Mouse (Mus musculus) hindbrain, embryonic 12.5 days (tissue): ENCODE results near the gene Vmn1r129. TPM values are rescaled to one million over a fixed set of nuclear protein-coding genes. Genes with fewer than 3 reads are reported as not detected.
"Not testable (repeated sequence)": the region's sequence is repeated elsewhere in the genome, so short reads cannot be mapped to it uniquely, and the experiment has no call there.

Source experiments
- ATAC-seq: fragments of 200-750 bp; cut with Nextera tagmentation; 2 replicates; pipeline ENCODE4 v1.8.0; 2017; ENCODE audit warnings: moderate TSS enrichment; ENCODE audit not compliant: low FRiP score
- H3K27ac ChIP-seq: fragments of 300-500 bp; sonication (generic); 2 replicates; pipeline ENCODE4 v1.5.1; 2016; ENCODE audit warnings: mild to moderate bottlenecking
- H3K27me3 ChIP-seq: fragments of 300-500 bp; sonication (generic); 2 replicates; pipeline ENCODE4 v1.6.1; 2016; ENCODE audit warnings: mild to moderate bottlenecking
- H3K36me3 ChIP-seq: fragments of 300-500 bp; sonication (generic); 2 replicates; pipeline ENCODE4 v1.6.1; 2016; ENCODE audit warnings: mild to moderate bottlenecking
- H3K4me1 ChIP-seq: fragments of 300-500 bp; sonication (generic); 2 replicates; pipeline ENCODE4 v1.6.1; 2016
- H3K4me2 ChIP-seq: fragments of 300-500 bp; sonication (generic); replicated peaks from 2 replicates; pipeline ENCODE4 v1.6.1; 2016; ENCODE audit warnings: mild to moderate bottlenecking
- H3K4me3 ChIP-seq: fragments of 300-500 bp; sonication (generic); 2 replicates; pipeline ENCODE4 v1.5.1; 2016; ENCODE audit warnings: mild to moderate bottlenecking
- H3K9ac ChIP-seq: fragments of 300-500 bp; sonication (generic); 2 replicates; pipeline ENCODE4 v1.6.1; 2016; ENCODE audit warnings: mild to moderate bottlenecking, moderate library complexity
- H3K9me3 ChIP-seq: fragments of 300-500 bp; sonication (generic); replicated peaks from 2 replicates; pipeline ENCODE4 v1.6.1; 2016; ENCODE audit warnings: mild to moderate bottlenecking
- WGBS: fragments of 180-500 bp; shearing (Covaris S2); methylation state at CpG from one replicate; pipeline ENCODE4 v1.1.7; 2016; 5-methylcytosine and 5-hydroxymethylcytosine counted together
- polyA plus RNA-seq: library from polyadenylated mRNA; unstranded; fragments of >200 nt; fragmentation: Nextera tagmentation; extraction: Ambion mirVana; gene quantifications from 2 replicates; pipeline ENCODE4 v1.2.1, GENCODE M21; 2016

The Vmn1r129 gene
- polyA plus RNA-seq, result not detected in 2 replicates

GRCm38 (mm10) chr7:21361191-21361590, at the start of gene Vmn1r129:
TSS of gene Vmn1r129 (minus strand) at chr7:21361291.
- H3K36me3 ChIP-seq, H3K27ac ChIP-seq, ATAC-seq, H3K4me2 ChIP-seq, H3K9me3 ChIP-seq, H3K9ac ChIP-seq, H3K4me1 ChIP-seq, H3K4me3 ChIP-seq, H3K27me3 ChIP-seq: not testable (repeated sequence)
- WGBS, result no CpG with 5 or more reads among the region's 1 CpGs

DNA sequence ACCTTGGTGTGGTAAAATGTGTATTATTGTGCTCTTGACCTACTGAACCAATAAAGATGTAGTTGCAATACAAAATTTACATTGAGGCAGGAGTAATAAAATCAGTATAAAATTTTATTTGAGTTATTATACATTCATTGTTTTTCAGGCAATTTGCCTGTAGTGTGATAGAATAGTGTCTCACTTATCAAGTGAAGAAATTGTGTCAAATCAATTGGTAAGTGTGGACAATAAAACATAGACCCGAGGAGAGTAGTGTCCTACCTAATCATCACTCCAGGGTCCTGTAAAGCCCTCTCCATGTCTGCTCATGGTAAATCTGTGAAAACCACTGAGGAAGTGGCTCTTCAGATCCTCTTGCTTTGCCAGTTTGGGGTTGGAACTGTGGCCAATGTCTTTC, 12.0 kb downstream of the Vmn1r129 start, which contains the start of gene Vmn1r128:
Gene Vmn1r128, plus strand, starts transcription at position 301 of the 400 bp plus-strand sequence.
- not testable (repeated sequence) for H3K4me2 ChIP-seq, H3K9me3 ChIP-seq, ATAC-seq, H3K9ac ChIP-seq, H3K4me3 ChIP-seq, H3K36me3 ChIP-seq, H3K27ac ChIP-seq, H3K27me3 ChIP-seq, H3K4me1 ChIP-seq
- WGBS, result 80% methylated on average over 1 of the region's 1 CpGs

- H3K4me3 ChIP-seq, H3K4me1 ChIP-seq, ATAC-seq, H3K27ac ChIP-seq, H3K9me3 ChIP-seq, H3K9ac ChIP-seq, H3K27me3 ChIP-seq, H3K36me3 ChIP-seq, H3K4me2 ChIP-seq: not testable (repeated sequence)
- WGBS, result no CpG with 5 or more reads among the region's 3 CpGs
Measured at GRCm38 (mm10) chr7:21319761-21320160, 41.3 kb downstream of the Vmn1r129 start, which contains the start of gene Vmn1r127. TSS of gene Vmn1r127 (minus strand) at chr7:21319861.

Other genes starting within 250 kb of the Vmn1r129 start
- not detected in 2 replicates for gene Vmn1r122, start 227.2 kb downstream of the Vmn1r129 start, polyA plus RNA-seq
- not detected in 2 replicates for gene Vmn1r123, start 199.1 kb downstream of the Vmn1r129 start, polyA plus RNA-seq
- not detected in 2 replicates for gene Gm5157, start 170.9 kb downstream of the Vmn1r129 start, polyA plus RNA-seq
- not detected in 2 replicates for gene Vmn1r124, start 100.7 kb downstream of the Vmn1r129 start, polyA plus RNA-seq
- gene Vmn1r125, start 89.1 kb downstream of the Vmn1r129 start, polyA plus RNA-seq, result not detected in 2 replicates
- not detected in 2 replicates for gene Vmn1r126, start 59.8 kb downstream of the Vmn1r129 start, polyA plus RNA-seq
- not detected in 2 replicates for gene Vmn1r127, start 41.4 kb downstream of the Vmn1r129 start, polyA plus RNA-seq
- not detected in 2 replicates for gene Vmn1r128, start 11.9 kb downstream of the Vmn1r129 start, polyA plus RNA-seq
- not detected in 2 replicates for gene Gm6882, start 71.5 kb upstream of the Vmn1r129 start, polyA plus RNA-seq
- gene Vmn1r130, start 150.5 kb upstream of the Vmn1r129 start, polyA plus RNA-seq, result not detected in 2 replicates
- not detected in 2 replicates for gene Vmn1r131, start 184.8 kb upstream of the Vmn1r129 start, polyA plus RNA-seq